Mouse (Mus musculus) heart, embryonic 11.5 days (tissue): ENCODE results near the gene Arid3c. TPM values are rescaled to one million over a fixed set of nuclear protein-coding genes. Genes with fewer than 3 reads are reported as not detected.
"Not testable (repeated sequence)": the region's sequence is repeated elsewhere in the genome, so short reads cannot be mapped to it uniquely, and the experiment has no call there.

Source experiments
- ATAC-seq: fragments of 200-750 bp; cut with Nextera tagmentation; replicated peaks from 2 replicates; pipeline ENCODE4 v1.8.0; 2017; ENCODE audit warnings: moderate library complexity; ENCODE audit not compliant: insufficient number of reproducible peaks, low FRiP score, low TSS enrichment
- H3K27ac ChIP-seq: fragments of 300-500 bp; sonication (generic); 2 replicates; pipeline ENCODE4 v1.5.1; 2014; ENCODE audit warnings: mild to moderate bottlenecking, low read depth, low read length
- H3K27me3 ChIP-seq: fragments of 300-500 bp; sonication (generic); 2 replicates; pipeline ENCODE4 v1.6.1; 2014; ENCODE audit warnings: mild to moderate bottlenecking, low read length, mixed read lengths; ENCODE audit not compliant: control insufficient read depth, insufficient read depth
- H3K36me3 ChIP-seq: fragments of 300-500 bp; sonication (generic); 2 replicates; pipeline ENCODE4 v1.6.1; 2014; ENCODE audit warnings: mild to moderate bottlenecking, low read length, moderate library complexity, mixed read lengths; ENCODE audit not compliant: control insufficient read depth, insufficient read depth
- H3K4me1 ChIP-seq: fragments of 300-500 bp; sonication (generic); 2 replicates; pipeline ENCODE4 v1.6.1; 2014; ENCODE audit warnings: low read length; ENCODE audit not compliant: control insufficient read depth, insufficient read depth
- H3K4me2 ChIP-seq: fragments of 300-500 bp; sonication (generic); 2 replicates; pipeline ENCODE4 v1.6.1; 2014; ENCODE audit warnings: mild to moderate bottlenecking, moderate library complexity
- H3K4me3 ChIP-seq: fragments of 300-500 bp; sonication (generic); 2 replicates; pipeline ENCODE4 v1.5.1; 2014; ENCODE audit warnings: low read depth, low read length
- H3K9ac ChIP-seq: fragments of 300-500 bp; sonication (generic); 2 replicates; pipeline ENCODE4 v1.6.1; 2014; ENCODE audit warnings: mild to moderate bottlenecking, low read depth, low read length, moderate library complexity
- H3K9me3 ChIP-seq: fragments of 300-500 bp; sonication (generic); replicated peaks from 2 replicates; pipeline ENCODE4 v1.6.1; 2016; ENCODE audit warnings: low read length; ENCODE audit not compliant: control insufficient read depth
- WGBS: fragments of 180-500 bp; shearing (Covaris S2); extraction: QIAGEN DNeasy Blood & Tissue Kit; methylation state at CpG from one replicate; pipeline ENCODE4 v1.1.7; 2014; ENCODE audit not compliant: insufficient replicate concordance; 5-methylcytosine and 5-hydroxymethylcytosine counted together
- polyA plus RNA-seq: library from polyadenylated mRNA; unstranded; fragments of >200 nt; fragmentation: Nextera tagmentation; extraction: Ambion mirVana; gene quantifications from 2 replicates; pipeline ENCODE4 v1.2.1, GENCODE M21; 2014

Gene Arid3c
- polyA plus RNA-seq, 1 experiment from 2014 or later, result not detected

- H3K27ac ChIP-seq, H3K4me2 ChIP-seq, H3K9me3 ChIP-seq, H3K36me3 ChIP-seq, H3K9ac ChIP-seq, ATAC-seq, H3K4me1 ChIP-seq, H3K4me3 ChIP-seq, H3K27me3 ChIP-seq: not testable (repeated sequence)
- WGBS, result 9% methylated on average over 11 of the region's 15 CpGs
These were observed 34.5 kb downstream of the Arid3c start for GRCm38 (mm10) chr4:41696452-41696851.

DNA sequence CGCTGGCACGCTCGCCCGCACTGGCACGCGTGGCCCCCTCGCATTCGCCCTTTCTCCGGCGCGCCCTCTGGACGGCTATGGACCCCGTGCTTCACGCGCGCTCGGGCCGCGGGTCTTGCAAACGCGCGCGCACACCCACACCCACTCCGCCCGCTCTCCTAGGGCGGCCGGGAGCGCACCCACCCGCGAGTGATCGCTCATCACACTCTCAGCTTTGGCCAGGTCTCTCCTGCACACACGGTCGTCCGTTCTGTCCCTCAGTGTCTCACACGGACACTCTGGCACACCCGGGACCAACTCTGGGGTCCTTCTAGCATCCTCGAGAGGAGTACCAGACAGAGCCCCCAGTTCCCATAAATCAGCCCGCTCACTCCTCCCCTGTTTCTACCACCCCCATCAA, 35.1 kb downstream of the Arid3c start:
- H3K36me3 ChIP-seq, H3K9ac ChIP-seq, ATAC-seq, H3K27me3 ChIP-seq, H3K4me3 ChIP-seq, H3K4me1 ChIP-seq, H3K27ac ChIP-seq, H3K9me3 ChIP-seq: not testable (repeated sequence)
- WGBS, result 3% methylated on average over 12 of the region's 38 CpGs
- peak overlapping the region; percentile 45 for H3K4me2 ChIP-seq

DNA sequence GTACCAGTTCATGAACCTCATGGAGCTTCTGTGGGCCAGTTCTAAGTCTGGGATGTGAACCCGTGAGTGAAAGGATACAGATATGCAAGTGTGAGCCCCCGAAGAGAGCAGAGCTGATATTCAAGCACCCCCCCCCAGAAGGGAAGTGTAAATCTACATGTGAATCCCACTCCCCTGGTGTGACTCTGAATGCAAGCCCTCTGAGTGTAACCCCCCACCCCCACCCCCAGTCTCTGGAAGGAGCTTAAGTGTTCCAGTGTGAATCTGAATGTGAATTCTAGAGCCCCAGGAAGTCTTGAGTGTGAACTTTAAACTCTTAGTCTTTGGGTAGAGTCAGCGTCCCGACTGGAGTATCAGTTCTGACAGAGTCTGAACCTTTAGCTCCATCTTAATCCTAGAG, 37.4 kb downstream of the Arid3c start:
- H3K4me1 ChIP-seq, H3K9me3 ChIP-seq, H3K9ac ChIP-seq, H3K4me2 ChIP-seq, ATAC-seq, H3K4me3 ChIP-seq, H3K27me3 ChIP-seq, H3K36me3 ChIP-seq, H3K27ac ChIP-seq: not testable (repeated sequence)
- WGBS, result 4% methylated on average over 4 of the region's 4 CpGs

DNA sequence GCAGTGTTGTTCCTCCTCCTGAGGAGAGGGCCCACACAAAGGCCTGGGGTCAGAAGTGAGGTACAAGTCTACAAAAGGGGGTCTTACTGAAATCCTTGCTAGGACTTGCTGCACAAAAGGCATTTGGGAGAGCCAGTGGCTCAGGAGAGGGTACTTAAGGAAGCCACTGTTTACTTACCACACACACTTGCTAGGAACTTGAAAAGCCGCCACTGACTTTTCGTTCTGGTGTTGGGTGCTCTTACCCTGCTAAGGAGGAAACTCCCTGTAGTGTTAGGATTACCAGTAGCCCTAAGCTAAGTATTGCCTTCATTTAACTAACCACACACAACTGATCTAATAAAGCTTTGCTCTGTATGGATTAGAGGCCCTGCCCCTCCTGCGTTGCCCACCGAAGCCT, 40.9 kb downstream of the Arid3c start:
- not testable (repeated sequence) for H3K9me3 ChIP-seq, H3K27me3 ChIP-seq, H3K27ac ChIP-seq, H3K36me3 ChIP-seq, H3K4me1 ChIP-seq, H3K4me2 ChIP-seq, ATAC-seq, H3K9ac ChIP-seq, H3K4me3 ChIP-seq
- WGBS, result no CpG with 5 or more reads among the region's 4 CpGs

GRCm38 (mm10) chr4:41688562-41688961, 42.4 kb downstream of the Arid3c start:
- H3K27ac ChIP-seq, H3K9me3 ChIP-seq, H3K4me1 ChIP-seq, H3K9ac ChIP-seq, H3K27me3 ChIP-seq, H3K4me3 ChIP-seq, H3K4me2 ChIP-seq, ATAC-seq, H3K36me3 ChIP-seq: not testable (repeated sequence)
- WGBS, result 46% methylated on average over 1 of the region's 1 CpGs

GRCm38 (mm10) chr4:41685882-41686492, 45.0 kb downstream of the Arid3c start:
- ATAC-seq, H3K9me3 ChIP-seq, H3K9ac ChIP-seq, H3K4me2 ChIP-seq, H3K27me3 ChIP-seq, H3K27ac ChIP-seq, H3K4me3 ChIP-seq, H3K4me1 ChIP-seq, H3K36me3 ChIP-seq: not testable (repeated sequence)
- 57% methylated on average over 9 of the region's 10 CpGs for WGBS

DNA sequence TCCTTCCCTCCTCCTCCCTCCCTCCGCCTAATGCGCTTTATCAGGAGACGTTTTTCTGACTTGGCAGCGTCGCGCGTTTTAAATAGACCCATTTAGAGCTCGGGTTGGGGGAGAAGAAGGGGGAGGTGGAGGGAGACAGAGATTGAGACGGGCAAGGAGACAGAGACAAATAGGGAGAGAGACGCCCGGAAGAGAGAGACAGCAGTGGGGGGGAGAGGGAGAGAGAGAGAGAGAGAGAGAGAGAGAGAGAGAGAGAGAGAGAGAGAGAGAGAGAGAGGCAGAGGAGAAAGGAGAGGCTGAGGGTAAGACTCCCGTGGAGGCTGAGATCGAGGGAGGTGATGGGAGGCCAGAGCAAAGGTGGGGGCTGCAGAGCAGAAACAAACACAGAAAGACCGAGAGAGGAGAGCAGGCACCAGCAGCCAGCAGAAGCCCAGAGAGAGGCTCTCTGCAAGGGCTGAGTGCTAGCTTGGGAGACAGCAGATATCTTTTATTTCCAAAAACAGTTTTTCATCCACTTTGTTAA, 46.0 kb downstream of the Arid3c start:
- H3K27me3 ChIP-seq, H3K27ac ChIP-seq, H3K4me3 ChIP-seq, H3K4me2 ChIP-seq, ATAC-seq, H3K9me3 ChIP-seq, H3K36me3 ChIP-seq, H3K9ac ChIP-seq: not testable (repeated sequence)
- peaks cover 11% of the 10 kb centered on the region for H3K4me1 ChIP-seq
- WGBS, result 0% methylated on average over 13 of the region's 14 CpGs

DNA sequence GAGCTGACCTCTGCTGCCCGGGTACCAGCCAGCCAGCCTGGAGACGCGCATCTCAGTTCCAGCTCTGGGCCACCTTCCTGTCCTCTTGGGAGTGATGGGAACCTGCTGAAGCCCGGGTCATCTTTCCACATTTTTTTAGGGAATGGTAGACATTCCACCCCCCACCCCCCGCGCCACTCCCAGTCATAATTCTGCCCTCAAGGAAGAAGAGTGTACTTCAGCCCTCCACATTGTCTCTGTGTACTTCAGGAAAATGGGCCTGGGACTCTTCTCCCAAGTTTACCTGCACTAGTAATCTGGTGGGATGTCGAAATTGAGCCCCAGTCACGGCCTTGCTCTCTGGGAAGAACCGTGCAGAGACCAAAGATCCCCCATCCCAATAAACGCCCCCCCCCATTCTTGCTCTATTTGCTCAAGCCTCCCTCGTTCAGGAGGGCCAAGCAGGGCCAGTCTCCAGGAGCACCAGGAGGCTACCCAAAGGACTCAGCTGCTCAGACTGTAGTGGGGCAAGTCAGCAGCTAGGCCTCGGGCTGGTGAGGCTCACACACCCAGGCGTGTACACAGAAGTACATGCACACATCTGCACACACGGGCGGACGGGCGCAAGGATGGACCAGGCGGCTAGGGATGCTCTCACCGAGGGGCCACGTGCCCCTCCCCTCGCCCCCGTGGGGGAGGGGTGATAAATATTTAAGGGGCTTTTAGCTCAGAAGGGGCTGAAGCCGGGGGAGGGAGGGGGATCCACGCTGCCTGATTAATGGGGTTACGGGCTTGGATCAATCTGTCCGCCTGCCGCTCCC, 46.6 kb downstream of the Arid3c start:
- H3K4me1 ChIP-seq, result peaks cover 17% of the 10 kb centered on the region
- H3K4me2 ChIP-seq, result peak overlapping the region; percentile 46
- H3K9ac ChIP-seq, H3K36me3 ChIP-seq, H3K27ac ChIP-seq, H3K9me3 ChIP-seq, H3K27me3 ChIP-seq: not testable (repeated sequence)
- 0 out of 2 replicates have a peak, but pooled peaks have one; percentile 14 for ATAC-seq
- H3K4me3 ChIP-seq, result peak overlapping the region; percentile 22; the same call in 1 of the 2 replicates
- 2% methylated on average over 21 of the region's 27 CpGs for WGBS
